Mouse (Mus musculus): ENCODE measurements around the gene Pcbd2. TPM values are rescaled to one million over a fixed set of nuclear protein-coding genes. Genes with fewer than 3 reads are reported as not detected.
"Not testable (repeated sequence)": the region's sequence is repeated elsewhere in the genome, so short reads cannot be mapped to it uniquely, and the experiment has no call there.

Pcbd2 gene
- 80.7 and 86.3 TPM in 2 replicates for polyA plus RNA-seq (2012; ENCODE audit: insufficient read depth, insufficient read length, missing spikeins)

GRCm38 (mm10) chr13:55727120-55727838 is at the start of gene Pcbd2:
TSS of gene Pcbd2 (plus strand) at chr13:55727368.
- Histone ChIP-seq H3K27ac (replicated peaks; ENCODE audit: low read depth, low read length) (peak within 1 kb of the TSS; percentile 83), H3K4me1 (ENCODE audit: control insufficient read depth, insufficient read depth, insufficient read length, low read length) (no peaks in the 10 kb centered on the region), H3K4me3 (ENCODE audit: insufficient read depth, low read depth, low read length) (peak within 1 kb of the TSS; percentile 88)

- Histone ChIP-seq H3K4me1 (ENCODE audit: control insufficient read depth, insufficient read depth, insufficient read length, low read length) (no peaks in the 10 kb centered on the region), H3K27ac (replicated peaks; ENCODE audit: low read depth, low read length) (no peak overlapping the region), H3K4me3 (ENCODE audit: insufficient read depth, low read depth, low read length) (no peak overlapping the region)
These were observed 45.0 kb upstream of the Pcbd2 start for GRCm38 (mm10) chr13:55682201-55682600.

DNA sequence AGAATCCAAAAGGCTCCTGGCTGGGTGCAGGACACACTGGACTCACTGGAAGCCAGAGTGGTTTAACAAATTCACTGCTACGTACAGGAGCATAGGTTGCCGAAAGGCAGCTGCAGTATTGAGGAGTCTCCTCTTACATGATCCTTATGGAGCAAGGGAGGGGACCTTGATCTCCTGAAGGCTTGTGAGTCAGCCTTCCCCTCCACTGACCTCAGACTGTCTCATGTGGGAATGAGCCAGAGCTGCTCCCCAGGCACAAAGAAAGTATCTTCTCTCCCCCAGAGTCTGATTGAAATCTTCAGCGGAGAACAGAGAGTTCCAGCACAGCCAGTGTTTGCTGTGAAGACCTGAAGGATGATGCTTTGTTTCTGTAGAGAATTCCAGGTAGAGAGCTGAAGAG is 43.6 kb upstream of the Pcbd2 start:
- H3K27ac ChIP-seq (replicated peaks; ENCODE audit: low read depth, low read length): no peak overlapping the region
- no peak overlapping the region for H3K4me3 ChIP-seq (ENCODE audit: insufficient read depth, low read depth, low read length)
- H3K4me1 ChIP-seq (ENCODE audit: control insufficient read depth, insufficient read depth, insufficient read length, low read length): no peaks in the 10 kb centered on the region

DNA sequence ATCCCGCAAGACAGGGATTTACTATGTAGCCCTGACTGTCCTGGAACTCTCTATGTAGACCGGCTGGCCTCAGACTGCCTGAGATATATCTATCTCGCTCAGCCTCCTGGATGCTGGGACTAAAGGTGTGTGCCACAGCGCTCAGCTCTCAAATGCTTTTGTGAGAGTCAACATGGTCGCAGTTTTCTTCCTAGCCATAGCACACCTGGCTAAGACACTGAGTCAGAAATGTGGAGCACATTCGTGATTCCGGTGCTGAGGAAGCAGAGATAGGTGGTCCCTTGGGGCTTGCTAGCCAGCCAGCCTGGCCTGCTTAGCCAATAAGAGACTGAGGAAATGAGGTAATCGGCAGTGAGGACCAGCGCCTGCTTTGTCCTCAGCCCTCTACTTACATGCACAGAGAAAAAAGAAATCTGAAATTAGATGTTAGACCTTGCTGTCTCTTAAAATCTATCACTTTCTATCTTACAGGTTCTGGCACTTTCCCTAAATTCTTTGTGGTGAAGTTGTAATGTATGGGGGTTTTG is 41.0 kb upstream of the Pcbd2 start:
- Histone ChIP-seq H3K27ac (replicated peaks; ENCODE audit: low read depth, low read length) (no peak overlapping the region), H3K4me1 (ENCODE audit: control insufficient read depth, insufficient read depth, insufficient read length, low read length) (no peaks in the 10 kb centered on the region), H3K4me3 (ENCODE audit: insufficient read depth, low read depth, low read length) (no peak overlapping the region)

DNA sequence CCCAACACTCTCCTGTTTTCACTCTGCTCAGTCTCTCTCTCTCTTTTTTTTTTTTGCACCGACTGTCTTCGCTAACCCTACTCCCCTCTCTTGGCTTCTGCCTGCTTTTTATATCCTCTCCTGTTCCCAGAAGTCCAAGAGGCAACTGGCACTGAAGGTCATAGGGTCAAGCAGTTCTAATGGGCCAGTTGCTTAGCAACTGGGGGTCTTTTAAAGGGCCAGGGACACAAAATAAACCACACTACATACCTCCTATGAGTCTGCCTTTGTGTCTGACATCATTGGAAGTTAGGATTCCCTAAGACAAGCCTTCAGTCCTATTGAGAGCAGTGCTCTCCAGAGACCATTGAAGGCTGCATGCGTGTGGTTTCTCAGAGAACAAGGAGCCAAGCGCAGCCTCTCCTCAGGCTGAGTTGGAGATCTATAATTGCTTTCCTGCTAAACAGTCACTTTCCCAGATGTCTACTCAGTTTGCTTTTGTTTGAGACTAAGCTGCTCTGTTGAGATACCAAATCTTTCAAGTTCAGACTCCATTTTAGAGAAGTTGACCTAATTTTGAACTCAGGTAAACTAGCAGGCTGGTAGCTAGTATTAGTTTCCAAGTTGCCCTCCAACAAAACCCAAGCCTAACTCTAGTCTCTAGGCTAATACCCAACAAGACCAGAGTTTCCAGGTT is 39.1 kb upstream of the Pcbd2 start:
- Histone ChIP-seq H3K27ac (replicated peaks; ENCODE audit: low read depth, low read length) (no peak overlapping the region), H3K4me3 (ENCODE audit: insufficient read depth, low read depth, low read length) (no peak overlapping the region), H3K4me1 (ENCODE audit: control insufficient read depth, insufficient read depth, insufficient read length, low read length) (no peaks in the 10 kb centered on the region)

- Histone ChIP-seq H3K4me3 (ENCODE audit: insufficient read depth, low read depth, low read length) (peak within 1 kb of the TSS; percentile 99), H3K4me1 (ENCODE audit: control insufficient read depth, insufficient read depth, insufficient read length, low read length) (peaks cover 7% of the 10 kb centered on the region), H3K27ac (replicated peaks; ENCODE audit: low read depth, low read length) (peak within 1 kb of the TSS; percentile 77)
These were observed 34.5 kb upstream of the Pcbd2 start, which contains the start of gene B230219D22Rik for GRCm38 (mm10) chr13:55692535-55693242. TSS of gene B230219D22Rik (plus strand) at chr13:55693124.

DNA sequence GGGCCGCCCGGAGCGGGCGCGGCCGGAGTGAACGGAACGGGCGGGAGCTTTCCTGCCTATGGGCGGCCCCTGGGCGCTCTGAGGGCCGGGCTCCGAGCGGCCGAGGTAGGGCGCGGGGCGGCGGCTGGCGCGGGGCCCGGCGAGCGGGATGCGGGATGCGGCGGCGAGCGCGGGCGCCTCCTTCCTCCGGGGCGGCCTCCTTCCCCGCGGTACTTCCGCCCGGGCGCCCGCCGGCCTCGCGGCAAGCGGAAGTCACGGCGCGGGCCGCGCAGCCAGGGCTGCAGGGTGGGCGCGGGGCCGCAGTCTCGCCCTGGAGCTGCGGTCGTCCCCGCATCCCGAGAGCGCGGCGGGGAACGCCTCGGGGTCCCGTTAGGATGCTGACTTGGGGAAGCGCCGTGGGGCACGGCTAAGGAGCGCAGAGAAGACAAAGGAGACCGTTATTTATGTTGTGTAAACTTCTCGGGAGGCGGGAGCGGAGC is 33.9 kb upstream of the Pcbd2 start:
- H3K27ac ChIP-seq (replicated peaks; ENCODE audit: low read depth, low read length): peak overlapping the region; percentile 77
- peaks cover 7% of the 10 kb centered on the region for H3K4me1 ChIP-seq (ENCODE audit: control insufficient read depth, insufficient read depth, insufficient read length, low read length)
- peak overlapping the region; percentile 99 for H3K4me3 ChIP-seq (ENCODE audit: insufficient read depth, low read depth, low read length)

DNA sequence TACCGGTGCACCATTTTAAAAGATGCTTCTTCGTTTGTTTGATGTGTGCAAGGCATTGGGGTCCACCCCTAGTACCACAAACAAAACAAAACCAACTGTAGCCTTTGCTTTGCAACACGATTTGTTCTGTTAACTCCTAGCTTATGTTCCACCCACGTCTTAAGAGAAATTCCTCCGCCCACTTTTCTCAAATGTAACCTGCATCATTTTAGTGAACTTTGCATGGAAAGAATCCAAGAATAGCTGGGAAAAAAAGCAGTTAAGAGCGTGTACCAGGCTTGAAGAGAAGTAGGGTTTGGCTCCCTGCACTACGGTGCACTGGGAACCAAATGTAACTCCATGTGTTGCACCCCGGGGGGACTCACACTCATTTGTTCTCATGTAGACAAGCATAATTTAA is 33.1 kb upstream of the Pcbd2 start:
- peaks cover 7% of the 10 kb centered on the region for H3K4me1 ChIP-seq (ENCODE audit: control insufficient read depth, insufficient read depth, insufficient read length, low read length)
- H3K27ac ChIP-seq (replicated peaks; ENCODE audit: low read depth, low read length): no peak overlapping the region

DNA sequence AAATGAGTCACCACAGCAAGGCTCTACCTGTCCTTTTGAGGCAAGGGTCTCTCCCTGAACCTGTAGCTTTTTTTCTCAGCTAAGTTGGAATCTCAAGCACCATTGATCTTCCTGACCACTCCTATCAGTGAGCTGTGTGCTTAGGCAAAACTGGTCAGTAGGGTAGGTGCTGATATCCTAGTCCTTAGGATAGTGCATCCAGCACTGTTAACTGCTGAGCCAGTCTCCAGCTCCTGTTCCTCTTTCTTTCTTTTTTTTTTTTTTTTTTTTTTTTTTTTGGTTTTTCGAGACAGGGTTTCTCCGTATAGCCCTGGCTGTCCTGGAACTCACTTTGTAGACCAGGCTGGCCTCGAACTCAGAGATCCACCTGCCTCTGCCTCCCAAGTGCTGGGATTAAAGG is 31.2 kb upstream of the Pcbd2 start:
- H3K4me1 ChIP-seq (ENCODE audit: control insufficient read depth, insufficient read depth, insufficient read length, low read length); H3K27ac ChIP-seq (replicated peaks; ENCODE audit: low read depth, low read length); H3K4me3 ChIP-seq (ENCODE audit: insufficient read depth, low read depth, low read length): not testable (repeated sequence)

More for the DNA sequence above, 33.1 kb upstream of the Pcbd2 start:
- peak overlapping the region; percentile 99 for H3K4me3 ChIP-seq (ENCODE audit: insufficient read depth, low read depth, low read length)

DNA sequence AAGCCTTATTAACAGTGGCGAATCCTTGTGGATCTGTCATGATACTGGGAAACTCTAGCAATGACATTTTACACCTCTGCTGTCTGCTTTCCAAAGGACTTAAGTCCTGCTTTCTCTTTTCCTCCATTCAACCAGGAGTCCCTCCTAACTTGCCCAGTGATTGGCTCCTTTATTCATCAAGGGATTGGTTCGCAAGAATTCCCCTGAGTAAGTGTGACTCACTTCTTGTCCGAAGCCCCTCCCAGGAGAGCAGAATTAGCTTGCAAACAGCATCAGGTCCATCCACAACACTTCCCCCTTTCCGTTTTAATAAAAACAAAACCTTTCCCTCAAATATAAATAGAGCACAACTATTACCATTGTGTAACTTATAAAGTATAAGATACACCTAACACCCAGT is 22.9 kb upstream of the Pcbd2 start:
- Histone ChIP-seq H3K27ac (replicated peaks; ENCODE audit: low read depth, low read length) (no peak overlapping the region), H3K4me3 (ENCODE audit: insufficient read depth, low read depth, low read length) (no peak overlapping the region), H3K4me1 (ENCODE audit: control insufficient read depth, insufficient read depth, insufficient read length, low read length) (no peaks in the 10 kb centered on the region)

GRCm38 (mm10) chr13:55712846-55713245 is 14.3 kb upstream of the Pcbd2 start:
- H3K4me1 ChIP-seq (ENCODE audit: control insufficient read depth, insufficient read depth, insufficient read length, low read length): peaks cover 3% of the 10 kb centered on the region; the same call in 1 of the 2 replicates
- no peak overlapping the region for H3K4me3 ChIP-seq (ENCODE audit: insufficient read depth, low read depth, low read length)
- H3K27ac ChIP-seq (replicated peaks; ENCODE audit: low read depth, low read length): no peak overlapping the region

GRCm38 (mm10) chr13:55714501-55715166 is 12.5 kb upstream of the Pcbd2 start, which contains the start of gene Txndc15:
TSS of gene Txndc15 (plus strand) at chr13:55714650.
- peaks cover 3% of the 10 kb centered on the region; the same call in 1 of the 2 replicates for H3K4me1 ChIP-seq (ENCODE audit: control insufficient read depth, insufficient read depth, insufficient read length, low read length)
- H3K4me3 ChIP-seq (ENCODE audit: insufficient read depth, low read depth, low read length): peak within 1 kb of the TSS; percentile 95
- peak within 1 kb of the TSS; percentile 71 for H3K27ac ChIP-seq (replicated peaks; ENCODE audit: low read depth, low read length)

DNA sequence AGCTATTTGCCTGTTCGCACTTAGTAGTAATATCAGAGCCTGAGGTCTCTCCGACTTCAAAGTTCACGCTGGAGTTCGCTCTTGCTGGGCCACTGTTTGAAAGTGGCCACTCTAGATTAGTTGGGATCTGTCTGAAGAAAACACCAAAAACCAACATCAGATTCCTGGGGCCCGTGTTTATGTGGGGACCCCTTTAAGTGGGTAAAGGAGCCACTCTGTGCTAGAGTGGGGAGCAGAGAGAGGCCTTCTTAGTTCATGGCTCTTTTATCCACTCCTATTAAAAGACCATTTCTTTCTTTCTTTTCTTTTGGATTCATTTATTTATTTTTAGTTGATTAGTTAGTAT is 12.0 kb upstream of the Pcbd2 start:
- peak overlapping the region; percentile 95 for H3K4me3 ChIP-seq (ENCODE audit: insufficient read depth, low read depth, low read length)
- peak overlapping the region; percentile 71 for H3K27ac ChIP-seq (replicated peaks; ENCODE audit: low read depth, low read length)
- H3K4me1 ChIP-seq (ENCODE audit: control insufficient read depth, insufficient read depth, insufficient read length, low read length): peaks cover 3% of the 10 kb centered on the region; the same call in 1 of the 2 replicates

DNA sequence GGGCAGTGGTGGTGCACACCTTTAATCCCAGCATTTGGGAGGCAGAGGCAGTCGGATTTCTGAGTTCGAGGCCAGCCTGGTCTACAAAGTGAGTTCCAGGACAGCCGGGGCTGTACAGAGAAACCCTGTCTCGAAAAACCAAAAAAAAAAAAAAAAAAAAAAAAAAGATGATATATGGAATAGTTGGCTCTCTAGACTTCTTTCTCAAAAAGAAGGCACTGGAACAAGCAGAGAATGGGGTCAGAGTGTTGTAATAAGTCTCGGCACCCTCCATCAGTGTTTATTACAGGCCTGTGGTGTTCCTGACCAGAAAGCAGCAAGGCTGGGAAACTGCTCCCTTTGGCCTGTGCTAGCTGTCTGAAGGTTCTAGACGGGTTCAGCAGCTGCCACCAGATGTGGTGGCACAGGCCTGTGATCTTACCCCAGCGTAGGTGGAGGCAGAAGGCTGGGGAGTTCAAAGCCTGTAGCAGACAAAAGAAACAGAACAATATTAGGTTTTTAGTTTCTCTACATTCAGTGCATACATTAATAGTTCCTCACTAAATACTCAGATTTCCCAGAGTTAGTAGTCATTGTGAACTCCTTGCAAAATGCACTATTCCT is 11.2 kb upstream of the Pcbd2 start:
- Histone ChIP-seq H3K27ac (replicated peaks; ENCODE audit: low read depth, low read length) (no peak overlapping the region), H3K4me1 (ENCODE audit: control insufficient read depth, insufficient read depth, insufficient read length, low read length) (peaks cover 3% of the 10 kb centered on the region; the same call in 1 of the 2 replicates), H3K4me3 (ENCODE audit: insufficient read depth, low read depth, low read length) (no peak overlapping the region)

Measured in brown adipose tissue, adult 24 weeks (tissue).